In genomic region chr13:38548681-38549080, GRCm38 (mm10) we compare ENCODE assay signal across 26 mouse cellular contexts. TPM values are rescaled to one million over a fixed set of nuclear protein-coding genes. Genes with fewer than 3 reads are reported as not detected.
DNase-seq lines count a peak whose midpoint lies in the region; ATAC-seq lines count a peak whose summit lies in the region.
"Had no signal": no experiment of that assay in that cellular context is flagged by ENCODE, and none has a peak within 500 bp of the region (broad histone marks: within the 10 kb centered on the region; RNA-seq: fewer than 3 reads in every experiment).

No protein-coding gene starts in this region.

- intact Hi-C loops in heart, postnatal 14 days (cut with DNase I) = no loop called here

- no peaks in the 10 kb centered on the region for H3K9me3 ChIP-seq in heart, embryonic 10.5 days
- H3K9me3 ChIP-seq: embryonic facial prominence, embryonic 15.5 days; forebrain, embryonic 12.5 days; hindbrain, embryonic 10.5 days; liver, embryonic 13.5 days; midbrain, embryonic 12.5 days; stomach, embryonic 15.5 days had no signal

- DNase-seq in heart, embryonic 10.5 days (ENCODE audit: low spot score) = peak; percentile 41
- DNase-seq in heart, postnatal 14 days = no peak
- DNase-seq in thymus, postnatal 4 days = peak; percentile 26
- no peak for DNase-seq in thymus, postnatal 0 days (ENCODE audit: low spot score)
- DNase-seq in ZHBTc4 (ENCODE audit: low read depth, low spot score) = peak; percentile 57
- peak; percentile 66 for DNase-seq in testis, postnatal 14 days (ENCODE audit: low spot score)
- no peak for DNase-seq in cerebellum, adult 9-11 months
- DNase-seq: adrenal gland, postnatal 25 days; cerebellum, adult 11 months; cerebellum, postnatal 14 days; embryo, embryonic 11 days; gastrocnemius, postnatal 10 days; heart, adult 2 months; kidney, adult 18-20 months; kidney, postnatal 10 days; liver, embryonic 13.5 days; spleen, adult 18-20 months; thymus, postnatal 25 days had no signal

- no peaks in the 10 kb centered on the region for H3K27me3 ChIP-seq in heart, embryonic 10.5 days (ENCODE audit: insufficient read depth, poor library complexity, severe bottlenecking)
- H3K27me3 ChIP-seq: embryonic facial prominence, embryonic 15.5 days; forebrain, embryonic 12.5 days; liver, embryonic 13.5 days; midbrain, embryonic 12.5 days; neural tube, embryonic 13.5 days; stomach, embryonic 15.5 days had no signal

- no peaks in the 10 kb centered on the region for H3K36me3 ChIP-seq in heart, embryonic 10.5 days
- H3K36me3 ChIP-seq: embryonic facial prominence, embryonic 15.5 days; forebrain, embryonic 12.5 days; hindbrain, embryonic 10.5 days; liver, embryonic 13.5 days; midbrain, embryonic 12.5 days; neural tube, embryonic 13.5 days; stomach, embryonic 15.5 days had no signal

- no peak for ATAC-seq in erythroid progenitor cell, adult 5-6 weeks (replicated peaks; ENCODE audit: low FRiP score, poor library complexity, severe bottlenecking)
- ATAC-seq: lung, postnatal 0 days had no signal

- no peaks in the 10 kb centered on the region for H3K4me1 ChIP-seq in heart, embryonic 10.5 days
- H3K4me1 ChIP-seq: embryonic facial prominence, embryonic 15.5 days; forebrain, embryonic 12.5 days; hindbrain, embryonic 10.5 days; liver, embryonic 13.5 days; midbrain, embryonic 12.5 days; neural tube, embryonic 13.5 days; stomach, embryonic 15.5 days had no signal

- 81% methylated on average over 5 of the region's 5 CpGs for WGBS in heart, embryonic 10.5 days

- H3K27ac ChIP-seq in heart, embryonic 10.5 days = no peak overlapping the region
- H3K27ac ChIP-seq: embryonic facial prominence, embryonic 15.5 days; forebrain, embryonic 12.5 days; heart, adult 2 months; hindbrain, embryonic 10.5 days; liver, embryonic 13.5 days; midbrain, embryonic 12.5 days; neural tube, embryonic 13.5 days; stomach, embryonic 15.5 days had no signal

- H3K4me3 ChIP-seq in heart, embryonic 10.5 days = no peak overlapping the region
- H3K4me3 ChIP-seq: embryonic facial prominence, embryonic 15.5 days; forebrain, embryonic 12.5 days; heart, adult 2 months; hindbrain, embryonic 10.5 days; liver, embryonic 13.5 days; midbrain, embryonic 12.5 days; neural tube, embryonic 13.5 days; stomach, embryonic 15.5 days had no signal

RNA-seq across cellular contexts. Expression of gene Txndc5, which starts 20.1 kb away (rescaled TPM):
- 242 and 256 TPM in 2 replicates for polyA plus RNA-seq in heart, embryonic 10.5 days (2016; fragmentation: Nextera tagmentation; extraction: Ambion mirVana)
- total RNA-seq in heart, postnatal 14 days (2021) = 10 to 100 TPM; 42.0 to 42.3 TPM
- polyA plus RNA-seq in thymus, postnatal 0 days (2015; fragmentation: Nextera tagmentation; extraction: Ambion mirVana) = 53.4 and 53.7 TPM in 2 replicates
- total RNA-seq in erythroid progenitor cell, adult 5-6 weeks (2015; ENCODE audit: low replicate concordance) = 8.6 and 11.7 TPM in 2 replicates
- total RNA-seq in erythroid progenitor cell, adult 5-6 weeks (2017; ENCODE audit: low replicate concordance) = 4.6 and 8.6 TPM in 2 replicates

Comparison
In these comparisons a context has a peak if more than half of its experiments do, and no peak if none do; other contexts are left out.
1. DNase-seq: peak in heart, embryonic 10.5 days (single experiment), thymus, postnatal 4 days (single experiment), ZHBTc4 (single experiment) and testis, postnatal 14 days (single experiment); none in heart, postnatal 14 days (0 of 2), thymus, postnatal 0 days (single experiment) and cerebellum, adult 9-11 months (single experiment).